Mouse (Mus musculus): ENCODE measurements around the gene A230050P20Rik.

- TF ChIP-seq POLR2A (IDR thresholded peaks at IDR 0.05; ENCODE audit: borderline replicate concordance, extremely low read depth, low read depth, low read length) (no peak), CTCF (IDR thresholded peaks at IDR 0.05; ENCODE audit: insufficient read depth, low read length) (peak; percentile 44; the same call in 1 of the 2 replicates)
These were observed 33.2 kb downstream of the A230050P20Rik start for GRCm38 (mm10) chr9:20901466-20902173.

Data from lung, adult 2 months (tissue).